In the genomic region with DNA sequence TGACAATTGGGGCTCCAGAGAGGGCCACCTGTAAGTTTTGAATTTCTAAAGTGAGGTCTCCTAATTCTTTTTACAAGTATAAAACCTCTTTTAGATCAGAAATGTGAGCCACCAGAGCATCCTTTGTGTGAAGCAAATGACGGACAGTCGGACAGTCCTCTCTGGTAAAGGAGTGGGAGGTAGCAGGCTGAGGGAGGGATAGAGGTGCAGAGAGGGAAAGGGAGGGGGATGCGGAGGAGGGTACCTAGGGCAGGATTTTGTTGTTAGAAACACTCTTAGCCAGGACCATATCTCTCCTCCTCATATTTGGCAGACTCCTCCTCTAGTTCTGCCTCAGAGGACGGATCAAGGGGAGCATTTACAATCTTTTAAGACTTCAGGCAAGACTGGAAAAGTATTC, we compare ENCODE assay signal across 18 mouse cellular contexts.
DNase-seq lines count a peak whose midpoint lies in the region; ATAC-seq and TF ChIP-seq lines count a peak whose summit lies in the region.
"Had no signal": no experiment of that assay in that cellular context is flagged by ENCODE, and none has a peak within 500 bp of the region (broad histone marks: within the 10 kb centered on the region; RNA-seq: fewer than 3 reads in every experiment).

No protein-coding gene starts in this region.

- TF ChIP-seq EP300 in stomach, postnatal 0 days (optimal IDR thresholded peaks at IDR 0.05): no peak

- no peak overlapping the region for H3K27ac ChIP-seq in kidney, embryonic 14.5 days (ENCODE audit: low read depth, low read length)
- no peak overlapping the region for H3K27ac ChIP-seq in neural tube, embryonic 12.5 days
- H3K27ac ChIP-seq in neural tube, embryonic 13.5 days (replicated peaks): no peak overlapping the region
- H3K27ac ChIP-seq in stomach, postnatal 0 days (replicated peaks): no peak overlapping the region
- H3K27ac ChIP-seq: forebrain, embryonic 13.5 days; hindbrain, embryonic 12.5 days; midbrain, embryonic 13.5 days had no signal

- H3K4me2 ChIP-seq in kidney, embryonic 14.5 days (replicated peaks; ENCODE audit: low read depth, low read length): peak overlapping the region; percentile 8; the same call in 1 of the 2 replicates
- H3K4me2 ChIP-seq in neural tube, embryonic 12.5 days (replicated peaks): peak overlapping the region; percentile 12; the same call in 1 of the 2 replicates
- 0 out of 2 replicates have a peak overlapping the region, but pooled peaks have one; percentile 7 for H3K4me2 ChIP-seq in neural tube, embryonic 13.5 days
- H3K4me2 ChIP-seq in stomach, postnatal 0 days (replicated peaks; ENCODE audit: low read depth): no peak overlapping the region
- H3K4me2 ChIP-seq: forebrain, embryonic 13.5 days; hindbrain, embryonic 12.5 days; liver, embryonic 11.5 days; midbrain, embryonic 13.5 days had no signal

- ATAC-seq in kidney, embryonic 14.5 days (ENCODE audit: low FRiP score, low TSS enrichment): peak; percentile 55; the same call in 1 of the 2 replicates
- no peak for ATAC-seq in neural tube, embryonic 12.5 days (ENCODE audit: low FRiP score, low read depth)
- no peak for ATAC-seq in neural tube, embryonic 13.5 days (ENCODE audit: low read depth)
- ATAC-seq in stomach, postnatal 0 days (ENCODE audit: low FRiP score, low TSS enrichment): no peak
- ATAC-seq: inflammation-experienced regulatory T-cells, adult 6 months; midbrain, embryonic 13.5 days had no signal

- no peaks in the 10 kb centered on the region for H3K9me3 ChIP-seq in kidney, embryonic 14.5 days (ENCODE audit: control insufficient read depth, low read length)
- H3K9me3 ChIP-seq in neural tube, embryonic 12.5 days: no peaks in the 10 kb centered on the region
- no peaks in the 10 kb centered on the region for H3K9me3 ChIP-seq in neural tube, embryonic 13.5 days
- H3K9me3 ChIP-seq in stomach, postnatal 0 days (ENCODE audit: control insufficient read depth, low read length): no peaks in the 10 kb centered on the region
- H3K9me3 ChIP-seq: forebrain, embryonic 13.5 days; hindbrain, embryonic 12.5 days; midbrain, embryonic 13.5 days had no signal

- no peaks in the 10 kb centered on the region for H3K4me1 ChIP-seq in kidney, embryonic 14.5 days (ENCODE audit: control insufficient read depth, insufficient read depth, low read length)
- H3K4me1 ChIP-seq in neural tube, embryonic 12.5 days: no peaks in the 10 kb centered on the region
- no peaks in the 10 kb centered on the region for H3K4me1 ChIP-seq in neural tube, embryonic 13.5 days (replicated peaks)
- no peaks in the 10 kb centered on the region for H3K4me1 ChIP-seq in stomach, postnatal 0 days (replicated peaks; ENCODE audit: control insufficient read depth, insufficient read depth)
- H3K4me1 ChIP-seq: forebrain, embryonic 13.5 days; hindbrain, embryonic 12.5 days; midbrain, embryonic 13.5 days had no signal

- no peak overlapping the region for H3K4me3 ChIP-seq in kidney, embryonic 14.5 days (ENCODE audit: low read length)
- H3K4me3 ChIP-seq in neural tube, embryonic 12.5 days: no peak overlapping the region
- H3K4me3 ChIP-seq in neural tube, embryonic 13.5 days: no peak overlapping the region
- no peak overlapping the region for H3K4me3 ChIP-seq in stomach, postnatal 0 days (ENCODE audit: low read depth, low read length)
- H3K4me3 ChIP-seq: forebrain, embryonic 13.5 days; hindbrain, embryonic 12.5 days; midbrain, embryonic 13.5 days had no signal

- DNase-seq in adrenal gland, postnatal 10 days: peak; percentile 5
- DNase-seq in adrenal gland, adult (ENCODE audit: inconsistent age in 2 of 2, low spot score in 1 of 2): no peak
- DNase-seq in kidney, postnatal 14 days: no peak
- no peak for DNase-seq in neural tube, embryonic 10.5 days (ENCODE audit: extremely low spot score, low spot score)
- DNase-seq in stomach, postnatal 0 days (ENCODE audit: low spot score): no peak
- DNase-seq: heart, adult 11 months; kidney, postnatal 4 days; lung, adult 2 months; lung, postnatal 4 days; thymus, postnatal 36 days had no signal

- H3K36me3 ChIP-seq in kidney, embryonic 14.5 days (ENCODE audit: control insufficient read depth, insufficient read depth, low read length): no peaks in the 10 kb centered on the region
- H3K36me3 ChIP-seq in neural tube, embryonic 12.5 days: no peaks in the 10 kb centered on the region
- no peaks in the 10 kb centered on the region for H3K36me3 ChIP-seq in neural tube, embryonic 13.5 days
- no peaks in the 10 kb centered on the region for H3K36me3 ChIP-seq in stomach, postnatal 0 days (ENCODE audit: control insufficient read depth, insufficient read depth, low read length)
- H3K36me3 ChIP-seq: hindbrain, embryonic 12.5 days; midbrain, embryonic 13.5 days had no signal

- 24% methylated on average over 4 of the region's 4 CpGs for WGBS in kidney, embryonic 14.5 days
- WGBS in neural tube, embryonic 12.5 days: 40% methylated on average over 4 of the region's 4 CpGs
- 33% methylated on average over 4 of the region's 4 CpGs for WGBS in neural tube, embryonic 13.5 days
- 50% methylated on average over 4 of the region's 4 CpGs for WGBS in stomach, postnatal 0 days

- TF ChIP-seq CTCF in stomach, postnatal 0 days (IDR thresholded peaks at IDR 0.05; ENCODE audit: low read depth): no peak

- no peak overlapping the region for H3K9ac ChIP-seq in kidney, embryonic 14.5 days (ENCODE audit: low read depth, low read length)
- no peak overlapping the region for H3K9ac ChIP-seq in neural tube, embryonic 12.5 days
- H3K9ac ChIP-seq in neural tube, embryonic 13.5 days: no peak overlapping the region
- H3K9ac ChIP-seq in stomach, postnatal 0 days (ENCODE audit: low read length): no peak overlapping the region
- H3K9ac ChIP-seq: forebrain, embryonic 13.5 days; hindbrain, embryonic 12.5 days; midbrain, embryonic 13.5 days had no signal

- H3K27me3 ChIP-seq in kidney, embryonic 14.5 days (ENCODE audit: control insufficient read depth, insufficient read depth, low read length): no peaks in the 10 kb centered on the region
- no peaks in the 10 kb centered on the region for H3K27me3 ChIP-seq in neural tube, embryonic 12.5 days (replicated peaks)
- H3K27me3 ChIP-seq in neural tube, embryonic 13.5 days: no peaks in the 10 kb centered on the region
- no peaks in the 10 kb centered on the region for H3K27me3 ChIP-seq in stomach, postnatal 0 days (ENCODE audit: control insufficient read depth, insufficient read depth, low read length)
- H3K27me3 ChIP-seq: forebrain, embryonic 13.5 days; hindbrain, embryonic 12.5 days; midbrain, embryonic 13.5 days had no signal
